Mouse (Mus musculus) liver, embryonic 16.5 days (tissue): ENCODE measurements at regions not wholly inside any gene's neighbourhood (a gene's known extent, or its start where the extent isn't known, plus 50 kb on each side); places are given as distances from the start of the nearest gene placed in this dataset.

Source experiments
- ATAC-seq: fragments of 200-750 bp; cut with Nextera tagmentation; 2 replicates; pipeline ENCODE4 v1.8.0; 2017; ENCODE audit warnings: low read depth, mild to moderate bottlenecking, moderate number of reproducible peaks, moderate library complexity
- H3K27ac ChIP-seq: fragments of 300-500 bp; sonication (generic); 2 replicates; pipeline ENCODE4 v1.5.1; 2014; ENCODE audit warnings: mild to moderate bottlenecking, low read length
- H3K27me3 ChIP-seq: fragments of 300-500 bp; sonication (generic); 2 replicates; pipeline ENCODE4 v1.6.1; 2014; ENCODE audit warnings: low read depth, low read length, mixed read lengths; ENCODE audit not compliant: control insufficient read depth, insufficient read depth
- H3K36me3 ChIP-seq: fragments of 300-500 bp; sonication (generic); 2 replicates; pipeline ENCODE4 v1.6.1; 2014; ENCODE audit warnings: mild to moderate bottlenecking; ENCODE audit not compliant: control insufficient read depth, insufficient read depth
- H3K4me1 ChIP-seq: fragments of 300-500 bp; sonication (generic); 2 replicates; pipeline ENCODE4 v1.6.1; 2014; ENCODE audit warnings: low read depth, low read length, mixed read lengths; ENCODE audit not compliant: control insufficient read depth
- H3K4me2 ChIP-seq: fragments of 300-500 bp; sonication (generic); 2 replicates; pipeline ENCODE4 v1.6.1; 2014; ENCODE audit warnings: low read depth, low read length, mixed read lengths
- H3K4me3 ChIP-seq: fragments of 300-500 bp; sonication (generic); 2 replicates; pipeline ENCODE4 v1.5.1; 2014; ENCODE audit warnings: low read depth, mild to moderate bottlenecking, low read length
- H3K9ac ChIP-seq: fragments of 300-500 bp; sonication (generic); 2 replicates; pipeline ENCODE4 v1.6.1; 2014; ENCODE audit warnings: low read depth, low read length
- H3K9me3 ChIP-seq: fragments of 300-500 bp; sonication (generic); replicated peaks from 2 replicates; pipeline ENCODE4 v1.6.1; 2016; ENCODE audit warnings: low read length; ENCODE audit not compliant: control insufficient read depth
- WGBS: fragments of 180-500 bp; shearing (Covaris S2); extraction: QIAGEN DNeasy Blood & Tissue Kit; methylation state at CpG from one replicate; pipeline ENCODE4 v1.1.7; 2014; ENCODE audit not compliant: insufficient replicate concordance; 5-methylcytosine and 5-hydroxymethylcytosine counted together

GRCm38 (mm10) chr2:61288246-61288645 lies 290.1 kb upstream of the Tank start:
- WGBS: 49% methylated on average over 2 of the region's 2 CpGs
- no peak for ATAC-seq

DNA sequence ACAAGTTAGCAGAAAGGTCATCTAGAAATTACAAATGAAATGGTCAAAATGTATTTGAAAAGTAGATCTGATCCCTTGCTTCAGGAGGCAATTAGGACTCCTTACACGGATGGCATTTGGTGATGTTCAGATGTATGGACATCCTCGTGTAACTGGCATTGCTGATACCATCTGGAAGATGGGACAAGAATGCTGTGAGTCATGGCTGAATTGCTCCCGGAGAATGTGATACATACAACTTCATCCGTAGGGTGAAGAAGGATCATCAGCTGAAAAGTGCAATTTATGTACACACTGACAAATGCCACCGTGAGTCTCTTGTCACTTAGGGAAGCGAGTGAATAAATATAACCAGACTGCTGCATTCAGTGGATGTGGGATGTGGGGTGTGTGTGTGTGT lies 293.7 kb upstream of the Tank start:
- Histone ChIP-seq H3K9me3 (no peaks in the 10 kb centered on the region), H3K9ac (no peak overlapping the region), H3K4me2 (no peak overlapping the region), H3K4me1 (no peaks in the 10 kb centered on the region), H3K4me3 (no peak overlapping the region), H3K27me3 (no peaks in the 10 kb centered on the region), H3K27ac (no peak overlapping the region), H3K36me3 (no peaks in the 10 kb centered on the region)
- ATAC-seq: no peak
- 60% methylated on average over 6 of the region's 6 CpGs for WGBS

More at GRCm38 (mm10) chr2:61288246-61288645, 290.1 kb upstream of the Tank start:
- no peaks in the 10 kb centered on the region for H3K27me3 ChIP-seq
- H3K4me2 ChIP-seq: no peak overlapping the region
- H3K9me3 ChIP-seq: no peaks in the 10 kb centered on the region
- no peak overlapping the region for H3K9ac ChIP-seq
- H3K4me3 ChIP-seq: no peak overlapping the region
- H3K36me3 ChIP-seq: no peaks in the 10 kb centered on the region
- H3K4me1 ChIP-seq: no peaks in the 10 kb centered on the region
- H3K27ac ChIP-seq: no peak overlapping the region

DNA sequence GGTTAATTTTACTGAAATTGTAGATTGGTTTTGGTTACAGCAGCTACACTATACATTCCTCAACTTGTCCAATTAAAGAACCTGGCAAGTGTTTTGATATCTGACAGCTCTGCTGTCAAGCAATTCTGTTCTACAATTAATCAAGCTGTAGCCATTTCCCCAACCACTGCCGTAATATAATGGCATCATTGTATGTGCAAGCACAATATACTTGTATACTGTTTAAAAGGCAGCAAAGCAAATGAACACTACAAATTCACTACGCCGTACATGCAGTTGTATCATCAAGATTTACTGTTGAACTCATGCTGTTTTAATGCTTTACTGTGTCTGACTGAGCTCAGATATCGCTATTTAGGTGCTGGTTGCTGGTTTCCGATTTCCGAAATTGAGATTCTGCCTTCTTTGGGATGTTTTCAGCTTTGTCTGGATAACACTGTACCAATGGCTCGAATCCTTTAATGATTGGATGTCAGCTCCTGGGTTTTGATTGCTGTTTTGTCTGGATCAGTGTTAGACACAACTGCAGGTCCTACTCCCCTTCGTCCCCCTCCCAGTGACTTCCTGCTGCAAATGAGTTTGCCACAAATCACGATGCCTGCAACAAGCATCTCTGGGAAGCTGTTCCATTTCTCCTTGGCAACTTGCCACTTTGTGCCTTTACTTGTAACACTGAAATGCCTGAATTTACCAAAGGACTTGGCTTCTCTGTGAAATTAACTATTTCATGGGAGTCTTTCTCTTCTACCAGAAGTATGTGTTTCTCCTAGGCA lies 294.4 kb upstream of the Tank start:
- WGBS: 55% methylated on average over 9 of the region's 9 CpGs
- H3K4me2 ChIP-seq: no peak overlapping the region

GRCm38 (mm10) chr2:61272721-61273120 lies 305.7 kb upstream of the Tank start:
- no peaks in the 10 kb centered on the region for H3K27me3 ChIP-seq
- no peak for ATAC-seq
- H3K4me1 ChIP-seq: no peaks in the 10 kb centered on the region
- H3K9me3 ChIP-seq: no peaks in the 10 kb centered on the region
- no peak overlapping the region for H3K9ac ChIP-seq
- no peak overlapping the region for H3K4me2 ChIP-seq
- H3K27ac ChIP-seq: no peak overlapping the region
- WGBS: 57% methylated on average over 5 of the region's 5 CpGs
- no peak overlapping the region for H3K4me3 ChIP-seq
- no peaks in the 10 kb centered on the region for H3K36me3 ChIP-seq

More for the DNA sequence above, 294.4 kb upstream of the Tank start:
- H3K27me3 ChIP-seq: no peaks in the 10 kb centered on the region
- no peak overlapping the region for H3K4me3 ChIP-seq
- no peaks in the 10 kb centered on the region for H3K4me1 ChIP-seq
- H3K9me3 ChIP-seq: no peaks in the 10 kb centered on the region
- H3K9ac ChIP-seq: no peak overlapping the region
- H3K36me3 ChIP-seq: no peaks in the 10 kb centered on the region
- H3K27ac ChIP-seq: no peak overlapping the region
- no peak for ATAC-seq

- H3K4me1 ChIP-seq: no peaks in the 10 kb centered on the region
- 72% methylated on average over 3 of the region's 3 CpGs for WGBS
- H3K27me3 ChIP-seq: no peaks in the 10 kb centered on the region
- H3K9ac ChIP-seq: no peak overlapping the region
- ATAC-seq: no peak
- no peaks in the 10 kb centered on the region for H3K9me3 ChIP-seq
- H3K4me3 ChIP-seq: no peak overlapping the region
- H3K4me2 ChIP-seq: no peak overlapping the region
- H3K27ac ChIP-seq: no peak overlapping the region
- no peaks in the 10 kb centered on the region for H3K36me3 ChIP-seq
Measured at GRCm38 (mm10) chr2:61267706-61268105, 304.7 kb upstream of the Rbms1 start.

DNA sequence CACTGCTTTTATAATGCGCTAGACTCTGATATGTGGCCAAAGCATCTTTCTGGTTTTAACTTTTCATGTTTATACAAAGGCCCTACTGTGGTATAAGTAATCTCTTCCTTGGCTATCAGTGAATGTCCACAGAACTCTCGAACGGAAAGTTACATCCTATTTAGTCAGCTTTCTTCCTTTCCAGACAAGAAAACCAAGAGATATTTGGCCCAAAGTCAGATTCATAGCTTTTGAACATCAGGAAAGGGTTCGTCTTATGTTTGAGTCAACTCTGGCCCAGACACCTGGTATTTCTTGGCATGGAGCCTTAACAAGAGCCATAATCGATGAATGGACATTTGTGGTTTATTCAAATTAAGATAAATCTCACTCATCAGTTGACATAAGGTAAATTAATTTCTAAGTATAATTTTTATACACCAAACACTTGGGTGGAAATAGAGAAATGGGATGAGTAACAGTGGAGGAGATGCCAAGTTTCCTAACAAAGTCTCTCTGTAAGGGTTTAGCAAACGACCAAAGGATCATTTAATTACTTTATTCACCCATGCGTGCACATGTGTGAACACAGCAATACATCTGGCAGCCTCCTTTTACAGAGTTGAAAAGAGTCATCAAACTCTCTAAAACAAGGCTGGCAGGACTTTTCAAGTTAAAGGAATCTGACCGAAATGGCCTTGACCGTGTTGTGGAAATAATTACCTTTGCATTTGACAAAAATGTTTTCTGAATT lies 287.2 kb upstream of the Rbms1 start:
- Histone ChIP-seq H3K36me3 (no peaks in the 10 kb centered on the region), H3K4me1 (no peaks in the 10 kb centered on the region), H3K9me3 (no peaks in the 10 kb centered on the region), H3K4me2 (no peak overlapping the region), H3K27me3 (no peaks in the 10 kb centered on the region), H3K4me3 (no peak overlapping the region), H3K27ac (no peak overlapping the region), H3K9ac (no peak overlapping the region)
- no peak for ATAC-seq
- WGBS: 64% methylated on average over 9 of the region's 9 CpGs

- no peaks in the 10 kb centered on the region for H3K27me3 ChIP-seq
- no peak for ATAC-seq
- no peak overlapping the region for H3K4me3 ChIP-seq
- 70% methylated on average over 4 of the region's 4 CpGs for WGBS
- H3K9me3 ChIP-seq: no peaks in the 10 kb centered on the region
- no peaks in the 10 kb centered on the region for H3K36me3 ChIP-seq
- H3K9ac ChIP-seq: no peak overlapping the region
- no peaks in the 10 kb centered on the region for H3K4me1 ChIP-seq
- no peak overlapping the region for H3K27ac ChIP-seq
- H3K4me2 ChIP-seq: no peak overlapping the region
Measured at GRCm38 (mm10) chr2:61247956-61248355, 285.0 kb upstream of the Rbms1 start.

DNA sequence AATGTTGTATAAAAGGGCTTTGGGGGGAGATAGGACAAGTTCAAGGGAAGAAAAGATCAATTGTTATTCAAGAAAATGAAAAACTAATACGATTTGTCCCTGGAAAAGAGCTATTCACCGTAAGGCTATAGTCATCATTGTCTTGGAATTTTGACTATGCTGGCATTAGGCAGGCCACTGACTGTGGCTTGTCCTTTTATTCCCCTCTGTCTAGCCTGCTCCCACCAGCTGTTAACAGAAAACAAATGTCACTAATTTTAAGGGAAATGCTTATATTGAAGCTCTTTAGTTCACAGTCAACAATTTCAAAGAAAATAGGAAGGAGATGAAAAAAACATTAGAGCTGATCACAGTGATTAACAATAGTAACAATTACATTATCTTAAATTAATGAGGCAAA lies 284.3 kb upstream of the Rbms1 start:
- no peaks in the 10 kb centered on the region for H3K4me1 ChIP-seq
- no peaks in the 10 kb centered on the region for H3K36me3 ChIP-seq
- ATAC-seq: no peak
- H3K27ac ChIP-seq: no peak overlapping the region
- H3K4me3 ChIP-seq: no peak overlapping the region
- no peak overlapping the region for H3K9ac ChIP-seq
- 62% methylated on average over 2 of the region's 2 CpGs for WGBS
- no peak overlapping the region for H3K4me2 ChIP-seq
- H3K27me3 ChIP-seq: no peaks in the 10 kb centered on the region
- no peaks in the 10 kb centered on the region for H3K9me3 ChIP-seq

GRCm38 (mm10) chr2:61246691-61247258 lies 283.8 kb upstream of the Rbms1 start:
- no peak overlapping the region for H3K4me3 ChIP-seq
- H3K4me1 ChIP-seq: no peaks in the 10 kb centered on the region
- H3K27ac ChIP-seq: no peak overlapping the region
- H3K36me3 ChIP-seq: no peaks in the 10 kb centered on the region
- H3K27me3 ChIP-seq: no peaks in the 10 kb centered on the region
- H3K4me2 ChIP-seq: no peak overlapping the region
- H3K9me3 ChIP-seq: no peaks in the 10 kb centered on the region
- H3K9ac ChIP-seq: no peak overlapping the region
- 15% methylated on average over 3 of the region's 3 CpGs for WGBS
- no peak for ATAC-seq
